Mouse (Mus musculus) cerebellum, adult 9-10 months (tissue): Measurements from ENCODE around the gene Prss22.
"Not testable (repeated sequence)": the region's sequence is repeated elsewhere in the genome, so short reads cannot be mapped to it uniquely, and the experiment has no call there.

Experiments
- DNase-seq: peaks from one replicate; pipeline ENCODE4 v3.0.0; 2022

Prss22 gene

DNA sequence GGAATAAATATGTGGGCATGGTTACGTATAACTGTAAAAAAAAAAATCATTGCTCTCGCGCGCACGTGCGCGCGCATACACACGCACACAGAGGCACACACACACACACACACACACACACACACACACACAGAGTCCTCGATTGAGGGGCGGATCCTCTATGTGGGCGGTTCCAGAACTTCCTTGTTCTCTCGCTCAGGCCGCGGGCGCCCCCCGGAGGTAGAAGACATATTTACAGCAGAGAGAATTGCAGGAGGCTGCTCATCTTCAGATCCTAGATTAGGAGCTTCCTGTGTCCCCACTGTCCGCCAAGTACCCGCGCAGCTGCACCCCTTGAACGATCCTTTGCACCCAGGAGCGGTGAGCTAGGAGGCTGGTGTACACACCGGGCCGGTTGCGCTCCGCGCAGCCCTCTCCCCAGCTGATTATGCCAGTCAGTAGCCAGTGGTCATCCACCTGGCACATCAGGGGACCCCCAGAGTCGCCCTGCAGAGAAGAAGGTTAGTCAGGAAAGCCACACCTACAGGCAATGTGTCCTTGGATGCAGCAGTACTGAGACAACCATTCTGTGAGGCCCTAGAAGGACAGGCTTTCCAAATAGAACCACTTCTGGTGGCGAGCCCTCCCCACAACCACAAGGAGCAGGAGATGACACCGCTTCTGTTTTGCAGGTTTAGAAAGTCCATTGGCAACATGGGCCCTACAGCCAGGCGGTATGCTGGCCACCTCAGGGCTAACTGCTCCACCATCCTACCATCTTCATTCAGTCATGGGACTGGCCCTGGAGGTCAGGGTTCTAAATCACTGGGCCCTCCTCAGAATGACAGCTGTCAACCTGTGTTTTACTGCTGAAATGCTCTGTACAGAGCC, 4.1 kb downstream of the Prss22 start:
- DNase-seq, result peak; percentile 89

DNA sequence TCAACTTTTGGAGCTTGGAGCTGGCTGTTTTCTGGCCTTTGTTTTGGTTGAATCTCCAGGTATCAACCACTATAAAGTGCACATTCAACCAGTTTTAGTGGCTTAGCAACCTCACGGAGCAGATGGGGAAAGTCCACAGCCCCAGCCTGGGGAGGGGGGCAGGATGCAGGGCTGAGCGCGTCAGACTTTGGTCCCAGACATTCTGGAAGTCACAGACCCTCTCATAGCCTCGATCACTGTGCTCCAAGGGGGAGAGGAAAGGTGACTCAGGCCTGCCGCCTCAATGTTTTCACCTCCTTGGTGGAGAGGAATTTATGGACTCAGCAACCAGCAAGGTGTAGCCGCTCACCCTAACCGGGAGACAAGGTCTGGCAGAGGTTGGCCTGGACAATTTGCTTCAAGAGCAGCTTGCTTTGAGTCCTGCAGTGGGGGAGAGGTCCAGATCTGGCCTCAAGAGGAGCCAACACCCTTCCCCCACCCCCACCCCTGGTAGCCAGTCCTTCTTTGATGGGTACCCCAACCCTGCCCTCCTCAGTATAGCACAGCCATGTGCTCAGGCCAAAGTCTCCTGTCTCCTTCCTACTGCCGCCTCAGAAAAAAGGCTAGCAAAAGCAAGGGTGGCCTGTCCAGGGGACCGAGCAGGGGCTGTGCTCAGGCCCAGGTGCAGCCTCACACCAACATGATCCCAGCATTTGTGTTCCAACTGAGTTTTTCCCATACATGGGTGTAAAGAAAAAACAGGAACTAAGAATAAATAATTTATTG, 4.9 kb downstream of the Prss22 start:
- DNase-seq, result no peak

DNA sequence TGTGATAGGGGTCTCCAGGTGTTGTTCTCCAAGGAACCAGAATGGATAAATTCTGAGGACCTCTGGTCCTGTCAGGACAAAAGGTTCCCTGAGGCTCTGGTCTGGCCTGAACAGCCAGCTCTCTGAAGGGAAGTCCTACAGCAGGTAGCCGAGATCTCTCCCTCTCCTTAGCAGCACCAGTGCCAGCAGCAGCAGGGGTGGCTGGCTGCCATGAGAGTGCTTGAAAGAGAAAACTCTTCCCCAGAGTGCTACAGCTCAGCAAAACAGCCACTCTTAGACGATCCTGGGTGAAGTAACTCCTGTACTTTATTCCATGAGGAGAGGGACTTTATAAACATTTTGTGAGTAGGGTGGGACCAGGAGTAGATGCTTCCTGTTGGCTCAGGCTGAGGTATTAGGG, 8.1 kb downstream of the Prss22 start:
- DNase-seq, result no peak

DNA sequence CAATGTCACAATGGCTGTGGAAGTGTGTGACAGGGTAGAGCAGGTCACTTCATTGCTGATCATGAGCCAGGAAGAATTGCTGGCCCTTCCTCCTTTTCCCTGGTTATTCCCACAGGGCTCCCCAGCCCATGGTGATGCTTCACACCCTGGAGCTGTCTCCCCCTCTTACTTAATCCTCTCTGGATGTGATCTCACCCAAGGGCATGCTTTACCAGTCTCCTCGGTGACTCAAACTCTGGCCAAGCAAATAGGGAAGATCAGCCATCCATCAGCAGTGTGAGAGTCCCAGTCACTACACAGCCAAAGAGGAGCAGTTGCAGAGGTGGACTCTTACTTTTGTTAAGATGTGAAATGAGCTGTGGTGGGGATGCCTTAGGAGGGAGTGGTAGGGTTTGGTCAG, 12.9 kb downstream of the Prss22 start:
- no peak for DNase-seq

DNA sequence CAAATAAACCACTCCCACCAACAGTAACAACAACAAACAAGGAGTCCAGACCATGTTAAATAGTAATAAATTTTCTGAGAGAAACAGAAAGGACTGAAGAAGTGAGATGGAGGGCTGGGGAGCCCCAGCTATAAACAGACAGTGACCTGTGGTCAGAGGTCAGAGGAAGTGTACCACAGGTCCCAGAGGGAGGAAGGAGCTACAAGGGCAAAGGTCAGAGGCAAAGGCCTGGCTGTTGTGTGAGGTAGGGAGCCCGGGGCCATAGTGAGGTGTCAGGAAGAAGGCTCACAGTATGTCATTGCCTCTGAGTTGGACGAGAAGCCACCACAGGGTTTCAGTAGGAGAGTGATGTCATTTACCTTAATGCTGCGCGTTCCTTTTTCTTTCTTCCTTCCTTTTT, 15.0 kb downstream of the Prss22 start:
- no peak for DNase-seq

DNA sequence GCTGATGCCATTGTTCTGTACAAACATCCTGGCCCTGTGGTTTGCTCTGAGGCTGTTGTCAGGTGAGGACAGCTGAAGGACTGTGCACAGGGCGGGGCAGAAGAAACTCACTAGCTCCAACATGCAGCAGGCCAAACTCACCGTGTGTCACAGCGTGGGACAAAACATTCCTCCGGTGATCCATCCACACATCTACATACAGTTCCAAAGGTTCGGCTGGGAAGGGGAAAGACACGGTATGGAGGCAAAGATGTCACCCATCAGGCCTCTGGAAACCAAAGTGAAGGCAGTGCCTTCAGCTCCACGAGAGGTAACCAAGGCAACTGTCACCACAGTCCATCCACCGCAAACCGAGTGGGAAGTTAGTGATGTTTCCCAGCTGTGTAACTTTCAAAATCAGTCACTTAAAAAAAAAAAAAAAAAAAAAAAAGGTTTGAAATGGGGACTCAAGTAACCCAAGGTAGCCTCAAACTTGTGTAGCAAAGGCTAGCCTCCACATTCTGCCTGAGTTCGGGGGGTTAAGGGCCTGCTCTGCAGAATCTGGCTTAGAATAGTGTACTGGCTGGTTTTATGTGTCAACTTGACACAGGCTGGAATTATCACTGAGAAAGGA, 17.5 kb downstream of the Prss22 start, which contains the start of gene Prss30:
Gene Prss30, minus strand, starts transcription at position 270 of the 613 bp plus-strand sequence.
- no peak for DNase-seq

DNA sequence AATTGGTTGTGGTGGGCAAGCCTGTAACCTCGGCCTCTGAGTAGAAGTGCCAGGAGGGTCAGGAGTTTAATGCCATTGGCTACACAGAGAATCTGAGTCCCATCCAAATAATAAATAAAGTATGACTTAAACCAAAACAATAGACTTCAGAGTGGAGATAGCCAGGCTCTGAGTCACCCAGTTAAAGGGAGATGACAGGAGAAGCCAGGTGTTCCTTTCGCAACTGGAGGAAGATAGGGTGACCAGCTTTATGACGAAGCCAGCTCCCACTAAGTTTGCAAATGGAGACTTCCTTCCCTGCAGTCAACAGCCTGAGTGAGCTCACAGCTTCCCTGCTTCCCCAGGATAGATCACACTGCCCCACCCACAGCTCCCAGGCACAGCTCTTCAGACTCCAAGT, 18.4 kb downstream of the Prss22 start:
- DNase-seq, result no peak

DNA sequence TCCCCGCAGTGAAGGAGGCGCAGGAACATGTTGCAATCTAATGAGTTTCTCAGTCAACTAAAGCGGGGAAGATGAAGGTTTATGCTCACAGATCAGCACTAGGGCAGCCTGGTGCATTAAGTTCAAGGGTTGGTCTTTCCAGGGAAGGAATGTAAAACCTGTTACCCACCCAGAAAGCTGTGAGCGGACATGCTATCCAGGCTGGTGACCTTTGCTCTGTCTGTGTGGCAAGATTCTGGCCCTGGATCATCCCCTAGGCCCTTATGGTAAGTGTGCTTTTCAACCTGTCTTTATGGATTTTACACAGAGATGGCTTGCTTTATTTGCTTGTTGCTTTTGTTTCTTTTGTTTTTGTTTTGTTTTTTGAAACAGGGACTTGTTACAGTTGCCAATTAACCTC, 21.2 kb downstream of the Prss22 start:
- DNase-seq, result no peak

DNA sequence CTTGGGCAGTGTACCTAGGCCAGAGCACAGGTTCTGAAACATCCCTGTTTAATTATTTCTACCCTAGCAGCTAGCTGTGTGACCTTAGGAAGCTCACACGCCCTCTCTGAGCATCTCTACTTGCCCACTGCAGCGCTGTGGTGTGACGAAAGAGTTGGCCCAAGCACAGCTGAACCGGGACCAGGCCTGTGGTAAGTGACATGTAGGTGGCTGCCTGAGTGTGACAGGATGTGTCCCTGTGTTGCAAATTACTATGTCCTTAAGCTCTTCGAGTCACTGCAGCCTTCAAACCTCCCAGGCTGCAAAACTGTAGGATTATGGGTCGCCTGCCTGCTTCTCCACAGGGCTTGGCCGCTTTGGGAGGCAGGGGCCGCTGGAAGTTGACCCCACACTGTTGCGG, 26.6 kb downstream of the Prss22 start:
- DNase-seq, result no peak

DNA sequence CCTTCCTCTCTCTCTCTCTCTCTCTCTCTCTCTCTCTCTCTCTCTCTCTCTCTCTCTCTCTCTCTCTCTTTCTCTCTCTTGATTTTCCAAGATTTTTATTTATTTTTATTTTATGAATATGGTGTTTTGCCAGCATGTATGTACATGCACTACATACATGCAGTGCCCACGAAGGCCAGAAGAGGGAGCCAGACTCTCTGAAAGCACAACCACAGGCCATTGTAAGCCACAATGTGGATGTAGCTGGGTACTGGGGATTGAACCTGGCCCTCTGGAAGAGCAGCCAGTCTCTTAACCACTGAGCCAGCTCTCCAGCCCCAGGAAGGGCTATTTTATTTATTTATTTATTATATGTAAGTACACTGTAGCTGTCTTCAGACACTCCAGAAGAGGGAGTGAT, 28.7 kb downstream of the Prss22 start:
- peak; percentile 67 for DNase-seq

DNA sequence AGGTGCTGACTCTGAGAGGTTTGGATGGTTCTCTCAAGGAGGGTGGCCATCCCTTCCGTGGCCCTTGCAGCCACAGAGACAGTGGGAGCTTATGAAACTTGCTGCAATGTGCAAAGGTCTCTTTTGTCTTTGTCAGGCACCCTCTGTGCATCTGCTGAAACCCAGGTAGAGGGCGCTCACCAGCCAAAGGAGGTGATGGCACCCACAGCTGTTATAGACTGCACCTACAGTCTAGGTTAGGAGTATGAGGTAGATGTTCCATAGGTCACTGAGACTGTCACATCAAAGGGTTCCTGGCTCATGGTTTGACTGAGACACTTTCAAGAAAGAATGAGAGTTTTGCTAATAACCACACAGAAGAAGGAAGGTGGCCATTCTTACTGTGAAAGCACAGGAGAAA, 29.1 kb downstream of the Prss22 start:
- DNase-seq, result no peak

DNA sequence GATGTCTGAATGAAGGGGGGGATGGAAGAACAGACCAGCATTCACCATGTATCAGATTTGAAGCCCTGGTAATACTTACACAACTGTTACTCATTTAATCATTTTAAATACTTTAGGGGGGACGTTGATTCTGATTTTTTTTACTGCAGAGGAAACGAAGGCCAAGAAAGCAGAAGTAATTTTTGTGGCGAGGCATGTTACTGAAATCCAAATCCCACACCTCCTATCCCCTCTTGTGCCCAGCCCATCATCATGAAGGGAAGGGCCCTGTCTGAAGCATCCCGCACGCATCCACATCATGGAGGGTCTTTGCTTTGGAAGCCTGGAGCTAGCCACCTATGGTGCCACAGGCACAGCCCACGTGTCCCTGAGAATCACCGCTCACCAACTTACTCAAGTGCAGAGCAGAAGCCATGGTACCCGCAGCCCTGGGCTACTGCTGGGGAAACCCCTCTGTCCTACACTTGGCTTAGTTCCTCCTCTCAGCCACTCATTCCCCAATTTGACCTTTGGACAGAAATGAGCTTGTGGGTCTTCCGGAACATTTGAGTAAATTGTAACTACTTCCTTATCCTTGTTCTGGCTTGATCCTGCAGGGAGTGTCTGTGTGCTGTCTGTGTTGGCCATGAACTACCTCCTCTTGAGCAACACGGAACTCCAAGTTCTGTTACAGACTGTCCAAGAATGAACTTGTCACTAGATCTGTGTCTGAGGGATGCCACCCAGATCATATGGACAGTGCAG, 31.1 kb downstream of the Prss22 start:
- no peak for DNase-seq

DNA sequence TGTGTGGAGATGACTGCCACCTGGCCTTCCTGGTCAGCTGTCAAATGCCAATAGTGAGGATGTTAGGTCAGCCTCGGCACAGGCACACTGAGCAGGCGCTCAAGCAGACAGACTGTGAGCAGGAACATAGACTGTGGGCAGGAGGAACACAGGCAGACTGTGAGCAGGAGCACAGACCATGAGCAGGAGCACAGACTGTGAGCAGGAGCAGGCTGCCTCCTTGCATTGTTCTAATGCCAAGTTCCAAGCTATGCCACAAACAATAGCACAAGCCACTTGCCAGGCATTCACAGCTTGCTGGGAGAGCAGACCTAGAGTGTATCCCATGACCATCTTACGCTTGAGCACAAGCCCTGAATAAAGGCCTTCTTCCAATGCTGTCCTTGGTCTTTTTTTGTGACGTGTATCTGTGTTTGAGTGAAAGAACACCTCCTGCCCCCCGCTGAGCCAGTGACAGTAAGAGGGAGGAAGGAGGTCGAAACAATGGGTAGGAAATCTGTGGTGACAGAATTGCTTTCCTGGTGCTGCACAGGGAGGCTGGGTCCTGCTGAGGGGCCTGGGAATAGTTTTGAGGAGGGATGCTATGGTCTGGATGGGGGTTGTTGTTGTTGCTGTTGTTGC, 32.0 kb downstream of the Prss22 start:
- peak; percentile 49 for DNase-seq

DNA sequence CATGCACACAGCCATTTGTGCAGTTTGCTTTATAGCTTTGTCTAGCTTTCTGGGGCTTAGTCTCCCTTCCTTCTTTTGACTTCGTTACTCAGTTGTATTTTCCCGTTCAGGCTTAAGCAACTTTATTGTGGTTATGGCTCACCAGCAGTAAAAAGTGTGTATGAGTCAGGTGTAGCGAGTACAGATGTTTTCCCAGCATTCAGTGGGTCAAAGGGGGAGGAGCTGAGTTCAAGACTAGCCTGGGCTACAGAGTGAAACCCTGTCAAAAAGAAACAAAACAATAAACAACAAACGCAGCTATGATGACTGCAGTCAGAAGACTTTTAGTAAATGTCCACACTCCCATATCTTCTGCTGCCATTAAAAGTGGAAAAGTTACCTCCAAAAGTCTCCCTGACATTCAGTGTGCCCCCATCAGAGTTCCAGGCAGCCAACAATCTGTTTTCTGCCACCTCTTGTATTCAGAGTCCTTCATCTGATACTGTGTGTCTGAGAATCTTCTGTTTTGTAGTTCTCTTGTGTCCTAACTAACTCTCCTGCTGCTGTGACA, 36.3 kb downstream of the Prss22 start:
- no peak for DNase-seq

DNA sequence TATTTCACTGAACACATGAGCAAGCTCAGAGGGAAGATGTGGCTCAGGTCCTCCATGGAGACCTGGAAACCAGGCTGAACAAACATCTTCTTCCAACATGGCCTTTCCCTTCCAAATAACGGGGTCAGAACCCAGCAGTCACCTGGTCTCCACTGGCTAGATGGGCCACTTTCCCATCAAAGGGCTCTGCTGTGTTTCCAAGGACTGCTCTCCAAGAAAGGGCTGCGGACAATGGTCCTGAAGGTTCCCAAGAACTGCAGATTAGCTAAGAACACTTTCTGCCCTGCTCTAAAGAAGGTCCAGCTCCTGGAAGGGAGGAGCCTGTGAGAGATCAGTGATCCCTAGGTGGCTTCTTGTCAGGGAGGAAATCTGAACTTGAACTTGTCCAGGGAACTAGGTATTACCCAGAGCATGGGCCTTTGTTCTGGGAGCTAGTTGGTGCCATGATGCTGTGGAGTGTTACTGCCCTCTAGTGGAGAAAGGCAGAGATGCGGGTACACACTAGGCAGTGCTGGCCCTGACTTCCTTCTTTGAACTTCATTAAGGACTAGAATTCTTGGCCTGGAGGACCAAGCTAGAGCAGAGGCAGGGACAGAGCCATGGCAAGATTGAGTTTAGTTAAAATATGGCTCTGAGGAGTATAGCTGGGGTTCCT, 37.7 kb downstream of the Prss22 start:
- peak; percentile 86 for DNase-seq

DNA sequence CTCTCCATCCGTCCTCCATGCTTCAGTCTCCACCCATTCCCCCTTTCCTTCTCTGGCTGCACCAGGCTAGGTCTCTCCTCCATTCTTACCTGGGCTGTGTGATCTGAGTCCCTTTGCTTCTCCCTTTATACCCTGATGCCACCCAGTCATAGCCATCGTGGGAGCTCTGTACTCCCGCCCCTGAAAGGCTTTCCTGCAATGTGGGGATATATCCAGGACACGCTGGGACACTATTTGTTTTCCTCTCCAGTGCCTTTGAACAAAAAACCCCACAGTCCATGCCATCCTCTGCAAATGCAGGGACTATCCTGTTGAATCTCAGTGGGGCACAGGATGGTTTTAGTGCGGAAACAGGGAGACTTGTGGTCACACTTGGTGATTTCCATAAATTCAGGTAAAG, 42.7 kb downstream of the Prss22 start, which contains the start of gene Sbpl:
Gene Sbpl, minus strand, starts transcription at position 101 of the 400 bp plus-strand sequence.
- no peak for DNase-seq

DNA sequence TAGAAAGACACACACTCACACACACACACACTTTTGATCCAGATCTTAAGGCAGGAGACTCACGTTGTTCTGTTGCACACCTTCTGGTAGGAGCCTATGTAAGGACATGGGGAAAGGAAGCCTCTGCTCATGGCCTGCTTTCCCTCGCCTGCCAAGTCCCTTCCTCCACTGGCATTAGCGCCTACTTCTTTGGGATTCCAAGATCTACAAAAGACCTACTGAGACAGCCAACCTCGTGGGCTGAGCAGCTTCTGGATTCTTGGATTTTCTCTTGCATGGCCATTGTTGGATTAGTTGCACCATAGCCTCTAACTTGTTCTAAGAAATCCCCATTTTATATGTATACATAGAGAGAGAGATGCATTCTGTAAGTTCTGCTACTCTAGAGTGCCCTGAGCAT, 47.1 kb downstream of the Prss22 start:
- not testable (repeated sequence) for DNase-seq

DNA sequence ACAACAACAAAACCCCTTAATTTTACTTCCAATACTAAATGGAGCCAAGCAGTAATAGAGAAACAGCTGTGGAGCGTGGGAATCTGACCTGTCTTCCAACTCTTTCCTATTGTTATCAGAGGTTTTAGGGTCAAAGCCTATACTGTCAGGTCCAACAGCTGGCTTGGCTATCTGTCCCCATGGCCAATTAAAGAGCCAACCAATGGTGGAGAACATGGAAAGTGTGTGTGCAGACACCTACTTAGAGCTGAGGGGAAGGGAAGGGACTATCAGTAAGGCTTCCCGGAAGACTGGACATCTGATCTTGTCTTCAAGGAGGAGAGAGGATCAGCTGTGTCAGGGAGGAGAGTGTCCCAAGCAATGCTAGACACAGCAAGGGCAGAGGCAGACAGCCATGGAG, 48.8 kb downstream of the Prss22 start:
- no peak for DNase-seq

DNA sequence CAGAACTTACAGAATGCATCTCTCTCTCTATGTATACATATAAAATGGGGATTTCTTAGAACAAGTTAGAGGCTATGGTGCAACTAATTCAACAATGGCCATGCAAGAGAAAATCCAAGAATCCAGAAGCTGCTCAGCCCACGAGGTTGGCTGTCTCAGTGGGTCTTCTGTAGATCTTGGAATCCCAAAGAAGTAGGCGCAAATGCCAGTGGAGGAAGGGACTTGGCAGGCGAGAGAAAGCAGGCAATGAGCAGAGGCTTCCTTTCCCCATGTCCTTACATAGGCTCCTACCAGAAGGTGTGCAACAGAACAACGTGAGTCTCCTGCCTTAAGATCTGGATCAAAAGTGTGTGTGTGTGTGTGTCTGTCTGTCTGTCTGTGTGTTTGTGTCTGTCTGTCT, 50.4 kb downstream of the Prss22 start:
- DNase-seq, result not testable (repeated sequence)
